Mouse (Mus musculus): ENCODE data around the gene Fgr.

- TF ChIP-seq TAL1 (IDR thresholded peaks at IDR 0.05; ENCODE audit: low read length) (no peak), GATA1 (IDR thresholded peaks at IDR 0.05; ENCODE audit: low read length) (no peak)
Observed at GRCm38 (mm10) chr4:132960313-132960712, 13.6 kb upstream of the Fgr start.

Measured in erythroblast, embryonic 14.5 days (primary cell).